Mouse (Mus musculus) retina, adult 2 months (tissue): ENCODE results near the gene Rasl10a.
"Not testable (repeated sequence)": the region's sequence is repeated elsewhere in the genome, so short reads cannot be mapped to it uniquely, and the experiment has no call there.

Source experiments
- DNase-seq: peaks from one replicate; pipeline ENCODE4 v3.0.0-alpha.2; 2012; ENCODE audit warnings: low read depth, low spot score

Rasl10a gene

GRCm38 (mm10) chr11:5074882-5075281 lies 17.0 kb downstream of the Rasl10a start:
- no peak for DNase-seq

GRCm38 (mm10) chr11:5075760-5076159 lies 17.8 kb downstream of the Rasl10a start:
- DNase-seq: no peak

- DNase-seq: not testable (repeated sequence)
Observed at GRCm38 (mm10) chr11:5076843-5077242, 18.9 kb downstream of the Rasl10a start.

- DNase-seq: no peak
Observed at GRCm38 (mm10) chr11:5089147-5089546, 31.2 kb downstream of the Rasl10a start.

- no peak for DNase-seq
Observed at GRCm38 (mm10) chr11:5091706-5092105, 33.8 kb downstream of the Rasl10a start.

GRCm38 (mm10) chr11:5095877-5096276 lies 37.9 kb downstream of the Rasl10a start:
- DNase-seq: no peak

GRCm38 (mm10) chr11:5096480-5097020 lies 38.6 kb downstream of the Rasl10a start:
- no peak for DNase-seq

- DNase-seq: no peak
Observed at GRCm38 (mm10) chr11:5098035-5098735, 40.3 kb downstream of the Rasl10a start.

- peak; percentile 97 for DNase-seq
Observed at GRCm38 (mm10) chr11:5098736-5099542, 41.0 kb downstream of the Rasl10a start, which contains the start of the genes Rhbdd3 and Ewsr1. Gene Rhbdd3, plus strand, starts transcription at chr11:5098926. Gene Ewsr1, minus strand, starts transcription at chr11:5099266.

- DNase-seq: peak; percentile 57
Observed at GRCm38 (mm10) chr11:5099576-5100183, 41.8 kb downstream of the Rasl10a start.

GRCm38 (mm10) chr11:5100283-5100682 lies 42.4 kb downstream of the Rasl10a start:
- no peak for DNase-seq

GRCm38 (mm10) chr11:5100801-5101200 lies 42.9 kb downstream of the Rasl10a start:
- no peak for DNase-seq

- DNase-seq: no peak
Observed at GRCm38 (mm10) chr11:5101641-5102040, 43.7 kb downstream of the Rasl10a start.

GRCm38 (mm10) chr11:5102384-5102783 lies 44.5 kb downstream of the Rasl10a start:
- DNase-seq: no peak

GRCm38 (mm10) chr11:5103986-5104509 lies 46.1 kb downstream of the Rasl10a start:
- DNase-seq: no peak

GRCm38 (mm10) chr11:5109441-5109840 lies 51.5 kb downstream of the Rasl10a start:
- no peak for DNase-seq
